Mouse (Mus musculus): ENCODE results near the gene Lrrc20.

DNA sequence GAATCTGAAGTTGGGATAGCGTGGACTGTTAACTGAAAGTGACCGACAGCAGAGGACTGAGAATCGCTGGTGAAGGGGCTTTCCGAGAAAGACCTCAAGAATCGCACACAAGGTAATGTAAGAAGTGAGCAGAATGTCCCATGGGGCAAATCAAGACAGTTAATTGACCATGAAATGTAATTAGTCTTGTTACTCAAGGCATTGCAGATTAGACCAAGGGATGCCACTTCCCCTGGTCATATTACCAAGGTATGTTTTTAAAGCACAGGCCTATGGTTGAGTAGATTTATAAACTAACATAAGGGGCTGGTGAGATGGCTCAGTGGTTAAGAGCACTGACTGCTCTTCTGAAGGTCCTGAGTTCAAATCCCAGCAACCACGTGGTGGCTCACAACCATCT is 45.1 kb downstream of the Lrrc20 start:
- no peak for TF ChIP-seq POLR2A (IDR thresholded peaks at IDR 0.05; ENCODE audit: insufficient read depth, low read depth, low read length)
- TF ChIP-seq CTCF (IDR thresholded peaks at IDR 0.05): no peak
